In the genomic region with DNA sequence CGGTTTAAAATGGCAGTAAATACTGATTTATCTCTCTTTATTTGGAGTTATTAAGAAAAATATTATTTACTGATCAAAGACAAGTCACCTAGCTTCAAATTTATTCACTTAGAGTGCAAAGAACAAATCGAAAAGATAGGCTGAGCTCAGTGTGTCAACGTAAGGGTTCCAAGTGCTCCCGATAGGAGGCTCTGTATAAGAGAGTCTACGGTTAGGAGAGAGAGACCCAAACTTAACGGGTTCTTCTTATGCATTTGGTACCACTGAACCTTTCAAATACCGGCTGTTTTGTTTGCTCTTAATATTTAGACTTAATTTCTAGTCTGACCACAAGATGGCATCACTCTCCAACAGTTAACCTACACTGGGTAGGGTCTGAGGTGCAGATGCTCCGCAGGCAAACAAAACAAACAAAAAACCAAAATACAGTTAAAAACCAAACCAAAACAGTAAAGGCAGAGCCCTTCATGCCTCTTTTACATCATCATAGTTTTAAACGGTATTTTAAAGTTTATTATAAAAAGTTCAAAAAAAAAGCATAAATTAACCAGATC, we compare ENCODE assay signal across 9 mouse cellular contexts.
A peak's percentile ranks its signal among the peaks of the same experiment; 100 is the strongest.
DNase-seq lines count a peak whose midpoint lies in the region; TF ChIP-seq lines count a peak whose summit lies in the region.
"Had no signal": no experiment of that assay in that cellular context is flagged by ENCODE, and none has a peak within 500 bp of the region (broad histone marks: within the 10 kb centered on the region; RNA-seq: fewer than 3 reads in every experiment).

No protein-coding gene starts in this region.

- no peak overlapping the region for H3K9ac ChIP-seq in ES-E14 (ENCODE audit: insufficient read depth, low read depth, low read length, poor library complexity, severe bottlenecking)

- H3K4me1 ChIP-seq in ES-E14 (ENCODE audit: control insufficient read depth in 2 of 2, insufficient read depth in 2 of 2, low read length in 2 of 2, poor library complexity in 1 of 2): no peaks in the 10 kb centered on the region

- H3K36me3 ChIP-seq in ES-E14 (ENCODE audit: control insufficient read depth, insufficient read depth, low read length, poor library complexity, severe bottlenecking): no peaks in the 10 kb centered on the region

- H3K27ac ChIP-seq in ES-E14 (ENCODE audit: insufficient read depth, low read depth, low read length, poor library complexity, severe bottlenecking): no peak overlapping the region
- H3K27ac ChIP-seq: macrophage had no signal

- no peaks in the 10 kb centered on the region for H3K9me3 ChIP-seq in ES-E14 (ENCODE audit: control insufficient read depth, insufficient read depth, low read depth, low read length)

- in situ Hi-C loops in ES-E14 (cut with MboI; ENCODE audit: low sequenced_read_pairs in 2 of 2, unreplicated experiment in 2 of 2): loop anchor here in 1 of 2 experiments (25.0 kb wide), 1 partner anchor 857 kb away; no protein-coding TSS in a partner anchor

- DNase-seq in kidney, adult 9 months: peak; percentile 26
- no peak for DNase-seq in kidney, postnatal 14 days
- peak; percentile 30 for DNase-seq in ES-E14 (ENCODE audit: low read depth, low spot score)
- peak; percentile 82 for DNase-seq in embryo, embryonic 10.5 days (ENCODE audit: low spot score)
- DNase-seq in lung, postnatal 25 days (ENCODE audit: low spot score): peak; percentile 14
- DNase-seq in heart, postnatal 4 days: no peak
- DNase-seq in adrenal gland, postnatal 4 days (ENCODE audit: low spot score in 2 of 2): no peak
- no peak for DNase-seq in right cerebral cortex, adult 2 months (ENCODE audit: low spot score in 2 of 2)

- no peak overlapping the region for H3K4me3 ChIP-seq in ES-E14 (ENCODE audit: insufficient read depth in 1 of 2, low read depth in 1 of 2, low read length in 2 of 2, poor library complexity in 1 of 2, severe bottlenecking in 1 of 2)

TF ChIP-seq in ES-E14, 5 proteins besides CTCF, POLR2A, EP300 and RAD21:
- TF ChIP-seq ZC3H11A (IDR thresholded peaks at IDR 0.05; ENCODE audit: borderline replicate concordance, low read depth, low read length): peak; percentile 10; the same call in 1 of the 2 replicates
- no peak for TF ChIP-seq HCFC1 (IDR thresholded peaks at IDR 0.05; ENCODE audit: borderline replicate concordance, insufficient read depth, low read length)

Comparison
In these comparisons a context has a peak if more than half of its experiments do, and no peak if none do; other contexts are left out.
1. DNase-seq: peak in kidney, adult 9 months (single experiment), ES-E14 (single experiment), embryo, embryonic 10.5 days (single experiment) and lung, postnatal 25 days (single experiment); none in kidney, postnatal 14 days (single experiment), heart, postnatal 4 days (single experiment), adrenal gland, postnatal 4 days (0 of 2) and right cerebral cortex, adult 2 months (0 of 2).